Mouse (Mus musculus): Measurements from ENCODE around the gene Arid5b. TPM values are rescaled to one million over a fixed set of nuclear protein-coding genes. Genes with fewer than 3 reads are reported as not detected.

The Arid5b gene
- total RNA-seq, 2 experiments from 2014 or later = 4.3 to 11.3 TPM

DNA sequence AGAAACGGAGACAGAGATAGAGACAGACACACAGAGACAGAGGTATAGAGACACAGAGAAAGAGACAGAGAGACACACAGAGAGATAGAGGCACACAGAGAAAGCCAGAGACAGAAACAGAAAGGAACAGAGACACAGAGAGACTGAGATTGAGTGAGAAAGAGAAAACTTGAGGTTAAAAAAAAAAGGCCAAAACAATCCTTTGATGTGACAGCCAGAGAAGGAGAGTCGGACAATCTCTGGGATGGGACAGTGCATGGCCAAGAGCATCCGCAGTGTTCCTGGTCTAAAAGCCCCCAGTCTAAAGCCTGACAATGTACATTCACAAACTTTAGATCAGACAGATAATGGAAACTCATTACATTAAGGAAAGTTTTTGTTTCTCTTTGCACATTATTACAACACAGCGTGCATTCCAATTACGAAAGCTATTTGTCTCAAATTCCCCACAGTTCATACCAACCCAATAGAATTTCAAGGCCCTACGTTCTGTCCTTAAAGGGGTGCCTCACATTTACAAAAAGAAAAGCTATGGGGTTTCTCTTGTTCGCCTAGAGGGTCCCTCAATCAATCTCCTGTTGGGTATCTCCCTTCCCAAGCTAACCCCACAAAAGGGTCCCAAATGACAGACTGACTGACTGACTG is 39.0 kb downstream of the Arid5b start:
- no peak for ATAC-seq (replicated peaks; ENCODE audit: low FRiP score, poor library complexity, severe bottlenecking)

DNA sequence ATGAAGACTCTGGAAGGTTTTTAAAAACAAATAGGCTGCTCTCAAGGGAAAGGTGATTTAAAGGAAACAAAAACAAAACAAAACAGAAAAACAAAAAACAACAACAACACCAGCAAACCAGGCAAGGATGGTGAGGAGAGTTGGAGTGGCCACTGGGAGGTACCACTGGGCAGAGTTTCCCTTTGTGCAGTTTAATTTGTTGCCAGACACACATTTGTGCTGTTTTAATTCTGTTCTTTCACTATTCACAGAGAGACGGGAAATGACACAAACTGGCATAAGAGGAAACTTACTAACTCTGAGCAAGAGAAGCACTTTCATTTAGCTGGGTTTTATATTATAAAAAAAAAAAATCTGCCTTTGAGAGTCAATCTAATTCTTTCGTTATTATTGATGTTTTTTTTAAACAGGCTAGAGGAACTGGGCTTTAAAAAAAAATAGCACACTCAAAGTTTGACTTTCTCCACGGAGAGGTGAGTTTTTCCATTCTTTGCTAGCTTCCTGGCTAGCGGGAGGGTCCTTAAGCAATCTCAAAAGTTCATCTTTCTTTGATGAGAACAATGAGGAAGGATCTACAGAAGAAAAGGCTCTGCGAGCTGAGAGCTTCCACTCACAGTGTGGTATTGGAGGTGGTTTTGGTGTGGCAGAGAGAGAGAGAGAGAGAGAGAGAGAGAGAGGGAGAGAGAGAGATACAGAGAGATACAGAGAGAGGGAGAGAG is 39.7 kb downstream of the Arid5b start:
- ATAC-seq (replicated peaks; ENCODE audit: low FRiP score, poor library complexity, severe bottlenecking) = no peak

DNA sequence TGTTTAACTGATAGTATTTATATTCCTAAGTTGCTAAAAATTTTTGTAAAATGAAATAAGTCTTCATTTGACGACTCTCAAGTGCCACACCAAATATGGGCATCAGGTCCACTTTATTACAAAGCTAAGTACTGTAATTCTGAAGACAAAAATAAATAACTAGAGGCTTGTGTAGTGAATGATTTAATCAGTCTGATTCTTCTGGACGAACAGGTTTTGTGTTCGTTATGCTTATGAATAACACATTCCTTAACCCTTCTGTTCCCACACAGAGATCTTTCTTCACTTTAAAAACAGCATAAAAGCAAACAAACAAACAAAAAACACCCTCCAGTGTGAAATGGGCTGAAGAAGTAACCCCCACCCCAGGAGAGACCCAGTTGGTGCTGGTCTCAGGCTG is 40.4 kb downstream of the Arid5b start:
- ATAC-seq (replicated peaks; ENCODE audit: low FRiP score, poor library complexity, severe bottlenecking) = no peak

DNA sequence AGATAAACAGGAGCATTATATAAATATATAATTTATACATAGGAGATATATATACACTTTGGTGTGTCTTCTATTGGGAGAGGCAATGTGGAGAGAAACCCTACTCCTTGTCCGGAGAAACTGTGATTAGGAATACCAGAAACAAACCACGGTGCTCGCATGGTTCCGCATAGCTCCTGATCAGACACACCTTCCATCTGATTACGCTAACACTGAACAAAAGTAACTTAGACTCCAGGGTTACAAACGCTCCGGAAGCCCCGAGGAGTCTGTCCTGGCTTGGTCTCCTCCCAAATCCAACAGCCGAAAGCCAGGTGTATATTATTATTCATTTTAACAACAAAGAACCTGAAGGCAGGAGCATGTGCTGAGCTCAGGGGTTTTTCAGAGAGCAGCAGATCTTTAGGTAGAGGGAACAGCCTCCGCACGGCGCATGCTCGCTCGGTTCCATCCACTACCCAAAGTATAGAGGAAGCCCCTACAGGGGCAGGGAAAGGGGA is 41.5 kb downstream of the Arid5b start:
- no peak for ATAC-seq (replicated peaks; ENCODE audit: low FRiP score, poor library complexity, severe bottlenecking)

GRCm38 (mm10) chr10:68231385-68232182 is 47.0 kb downstream of the Arid5b start:
- ATAC-seq (replicated peaks; ENCODE audit: low FRiP score, poor library complexity, severe bottlenecking) = no peak

DNA sequence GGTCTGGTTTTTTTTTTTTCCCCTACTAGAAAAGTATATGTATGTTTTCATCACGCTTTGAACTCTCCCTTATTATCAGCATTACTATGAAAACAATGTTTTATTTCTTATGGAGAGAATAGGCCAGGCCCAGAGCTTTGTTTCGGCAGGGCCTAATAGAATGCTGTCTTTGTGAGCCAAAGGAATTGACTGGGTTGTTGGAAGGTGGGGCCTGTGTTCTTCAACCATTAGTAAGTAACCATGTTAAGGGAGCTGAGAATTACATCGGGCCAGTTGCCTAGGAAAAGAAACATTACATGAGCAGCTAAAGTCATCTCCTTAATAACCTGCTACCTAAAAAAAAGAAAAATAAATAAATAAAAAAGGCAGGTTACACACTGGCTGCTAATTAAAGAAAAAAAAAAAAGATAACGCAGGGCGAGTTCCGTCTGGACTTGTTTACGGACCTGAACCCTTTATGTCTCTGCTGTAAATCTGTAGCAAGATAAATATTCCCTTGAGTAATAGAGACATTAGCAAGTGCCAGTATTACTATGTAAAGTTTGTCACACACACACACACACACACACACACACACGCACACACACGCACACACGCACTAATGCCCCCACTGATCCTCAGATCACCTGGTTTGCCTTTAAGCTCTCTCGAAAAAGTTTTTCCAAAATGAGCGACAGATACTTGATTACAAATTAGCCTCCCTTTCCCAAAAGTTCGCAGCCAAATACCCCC is 47.7 kb downstream of the Arid5b start:
- no peak for ATAC-seq (replicated peaks; ENCODE audit: low FRiP score, poor library complexity, severe bottlenecking)

DNA sequence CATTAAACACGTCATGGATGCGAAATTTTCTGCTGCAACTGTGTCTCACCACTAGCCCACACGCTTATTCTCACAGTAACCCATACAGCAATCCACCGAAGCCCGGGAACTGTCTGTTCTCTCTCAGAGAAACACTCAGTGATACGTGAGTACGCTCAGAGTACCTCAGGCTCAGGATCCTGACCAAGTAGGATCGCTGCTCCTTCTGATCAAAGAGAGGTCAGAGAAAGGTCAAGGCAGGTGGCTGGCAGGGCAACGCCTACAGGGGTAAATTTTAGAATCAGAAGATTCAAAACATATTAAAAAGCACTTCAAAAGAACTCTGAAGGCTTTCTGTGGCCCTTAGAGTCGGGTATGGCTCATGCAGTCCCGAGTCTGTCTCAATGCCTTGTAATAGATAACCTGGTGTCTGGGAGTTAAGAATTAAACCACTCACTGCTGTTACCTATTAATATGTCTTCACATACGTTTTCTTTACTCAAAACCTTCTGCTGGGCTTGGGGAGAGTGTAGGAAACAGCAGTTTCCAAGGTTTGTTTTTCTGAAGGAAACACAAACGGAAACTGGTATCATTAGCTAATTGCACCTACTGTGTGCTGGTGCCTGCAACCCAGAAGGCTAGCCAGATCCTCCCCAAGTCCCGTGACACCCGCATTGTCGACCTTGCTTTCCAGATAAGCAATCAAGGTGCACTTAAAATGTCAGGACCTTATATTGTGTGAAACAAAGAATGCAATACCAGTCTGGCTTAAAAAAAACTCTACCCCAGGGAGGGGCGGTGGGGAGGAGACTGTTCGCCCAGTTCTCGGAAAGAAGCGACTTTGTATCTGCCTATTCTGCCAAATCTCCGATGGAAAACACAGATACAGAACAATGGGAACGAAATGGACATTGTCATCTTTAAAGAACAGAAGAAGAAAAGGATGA is 48.6 kb downstream of the Arid5b start:
- no peak for ATAC-seq (replicated peaks; ENCODE audit: low FRiP score, poor library complexity, severe bottlenecking)

- no peak for ATAC-seq (replicated peaks; ENCODE audit: low FRiP score, poor library complexity, severe bottlenecking)
Observed at GRCm38 (mm10) chr10:68222676-68223075, 55.9 kb downstream of the Arid5b start.

GRCm38 (mm10) chr10:68222012-68222411 is 56.5 kb downstream of the Arid5b start:
- ATAC-seq (replicated peaks; ENCODE audit: low FRiP score, poor library complexity, severe bottlenecking) = no peak

- no peak for ATAC-seq (replicated peaks; ENCODE audit: low FRiP score, poor library complexity, severe bottlenecking)
Observed at GRCm38 (mm10) chr10:68219327-68219726, 59.2 kb downstream of the Arid5b start.

DNA sequence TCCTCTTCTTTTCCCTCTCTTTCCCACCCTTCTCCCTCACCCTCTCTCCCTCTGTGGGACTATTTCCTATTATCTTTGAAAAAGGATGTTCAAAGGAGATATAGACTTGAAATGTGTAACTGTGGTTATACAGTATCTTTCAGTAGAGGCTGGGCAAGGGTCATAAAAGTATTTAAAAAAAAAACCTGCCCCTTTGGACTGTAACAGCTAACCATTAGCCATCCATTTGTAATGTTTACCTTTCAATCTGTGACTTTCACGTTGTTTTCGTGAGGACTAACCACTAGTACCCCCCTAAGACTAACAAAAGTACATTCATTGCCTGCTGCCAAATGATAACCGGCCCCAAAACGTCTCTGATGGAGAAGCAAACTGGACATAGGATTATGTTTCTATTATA is 59.9 kb downstream of the Arid5b start:
- ATAC-seq (replicated peaks; ENCODE audit: low FRiP score, poor library complexity, severe bottlenecking) = no peak

GRCm38 (mm10) chr10:68214809-68215468 is 63.6 kb downstream of the Arid5b start:
- ATAC-seq (replicated peaks; ENCODE audit: low FRiP score, poor library complexity, severe bottlenecking) = no peak

GRCm38 (mm10) chr10:68212061-68212915 is 66.3 kb downstream of the Arid5b start:
- no peak for ATAC-seq (replicated peaks; ENCODE audit: low FRiP score, poor library complexity, severe bottlenecking)

GRCm38 (mm10) chr10:68211514-68211913 is 67.0 kb downstream of the Arid5b start:
- no peak for ATAC-seq (replicated peaks; ENCODE audit: low FRiP score, poor library complexity, severe bottlenecking)

DNA sequence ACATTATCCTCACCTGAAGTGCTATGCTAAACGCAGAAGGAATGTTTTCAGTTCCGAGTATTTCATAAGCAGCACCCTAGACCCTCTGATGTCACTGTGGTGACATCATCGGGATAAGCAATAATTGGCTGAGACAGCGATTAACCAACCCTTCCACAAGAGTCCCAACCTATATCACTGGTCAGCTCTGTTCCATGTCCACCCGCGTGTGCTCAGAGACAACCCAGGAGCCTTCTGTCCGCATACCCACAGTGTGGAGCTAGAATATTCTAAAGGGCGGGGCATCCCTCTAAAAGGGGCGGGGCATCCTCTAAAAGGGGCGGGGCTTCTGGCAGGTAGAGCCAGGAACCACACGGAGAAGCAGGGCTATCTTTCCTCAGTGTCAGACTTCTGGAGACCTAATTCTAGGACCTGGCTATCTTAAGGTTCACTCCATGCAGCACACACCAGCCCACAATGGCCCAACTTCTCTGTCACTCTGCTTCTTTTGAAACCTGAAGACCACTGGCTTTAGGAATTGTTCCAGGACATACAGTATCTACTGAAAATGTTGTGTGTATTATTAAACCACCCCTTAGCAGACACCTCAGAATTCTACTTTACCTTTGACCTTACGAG is 68.4 kb downstream of the Arid5b start:
- no peak for ATAC-seq (replicated peaks; ENCODE audit: low FRiP score, poor library complexity, severe bottlenecking)

GRCm38 (mm10) chr10:68208670-68209065 is 69.9 kb downstream of the Arid5b start:
- ATAC-seq (replicated peaks; ENCODE audit: low FRiP score, poor library complexity, severe bottlenecking) = no peak

Data from erythroblast, adult 5-6 weeks (primary cell).